In genomic region chr6:120256431-120256935, GRCm38 (mm10) we compare ENCODE assay signal across 24 mouse cellular contexts. TPM values are rescaled to one million over a fixed set of nuclear protein-coding genes. Genes with fewer than 3 reads are reported as not detected.
"Had no signal": no experiment of that assay in that cellular context is flagged by ENCODE, and none has a peak within 500 bp of the region (broad histone marks: within the 10 kb centered on the region; RNA-seq: fewer than 3 reads in every experiment).

No protein-coding gene starts in this region.

- H3K4me1 ChIP-seq: liver, embryonic 15.5 days; lung, embryonic 15.5 days; megakaryocyte, embryonic 14.5 days had no signal

- H3K27me3 ChIP-seq: limb, embryonic 13.5 days; lung, embryonic 15.5 days; stomach, embryonic 15.5 days had no signal

- H3K36me3 ChIP-seq: limb, embryonic 10.5 days; limb, embryonic 13.5 days; liver, embryonic 12.5 days; liver, embryonic 15.5 days; lung, embryonic 15.5 days; stomach, embryonic 15.5 days had no signal

- ATAC-seq: liver, embryonic 12.5 days had no signal

- H3K27ac ChIP-seq: layer of hippocampus, adult 2 months; limb, embryonic 10.5 days; limb, embryonic 13.5 days; liver, embryonic 12.5 days; liver, embryonic 15.5 days; lung, embryonic 15.5 days; stomach, embryonic 15.5 days had no signal

- H3K9ac ChIP-seq: limb, embryonic 13.5 days; liver, embryonic 12.5 days; liver, embryonic 15.5 days; lung, embryonic 15.5 days; stomach, embryonic 15.5 days had no signal

- H3K4me3 ChIP-seq: layer of hippocampus, adult 2 months; limb, embryonic 10.5 days; limb, embryonic 13.5 days; liver, embryonic 12.5 days; liver, embryonic 15.5 days; lung, embryonic 15.5 days; megakaryocyte, embryonic 14.5 days; stomach, embryonic 15.5 days had no signal

- H3K4me2 ChIP-seq: limb, embryonic 13.5 days; liver, embryonic 12.5 days; liver, embryonic 15.5 days; lung, embryonic 15.5 days; midbrain, embryonic 11.5 days; stomach, embryonic 15.5 days had no signal

- H3K9me3 ChIP-seq: limb, embryonic 10.5 days; limb, embryonic 13.5 days; liver, embryonic 12.5 days; liver, embryonic 15.5 days; lung, embryonic 15.5 days; megakaryocyte, embryonic 14.5 days; stomach, embryonic 15.5 days had no signal

- DNase-seq: kidney, adult 11 months; kidney, postnatal 10 days; layer of hippocampus, adult 9-11 months; liver; lung, adult 18-20 months; lung, postnatal 36 days; spleen, adult 18-20 months; thymus, adult 2 months had no signal

RNA-seq across cellular contexts. Expression of gene D330020A13Rik, which starts 37.7 kb away (rescaled TPM):
- total RNA-seq: layer of hippocampus, adult 2 months; layer of hippocampus, postnatal 25 days; left cerebral cortex, adult 18-20 months; midbrain, postnatal 0 days had no signal
- polyA plus RNA-seq: large intestine, adult 2 months; limb, embryonic 10.5 days; liver, embryonic 12.5 days; liver, embryonic 15.5 days; midbrain, embryonic 11.5 days; neural tube, embryonic 11.5 days; neural tube, embryonic 14.5 days; thymus, adult 2 months had no signal

RNA-seq across cellular contexts. Expression of gene B4galnt3, which starts 37.9 kb away (rescaled TPM):
- polyA plus RNA-seq: midbrain, embryonic 14.5 days had no signal
